Mouse (Mus musculus): ENCODE results near the gene Mdc1. TPM values are rescaled to one million over a fixed set of nuclear protein-coding genes. Genes with fewer than 3 reads are reported as not detected.

The Mdc1 gene
- polyA plus RNA-seq, 1 experiment from 2014 or later, result 16.1 TPM

GRCm38 (mm10) chr17:35859371-35859770 is 18.1 kb downstream of the Mdc1 start:
- Histone ChIP-seq H3K4me1 (ENCODE audit: control insufficient read depth in 2 of 2, insufficient read depth in 2 of 2, low read length in 2 of 2) (peaks cover 2 to 9% of the 10 kb centered on the region in 2 experiments; a peak in 3 of 4 replicates), H3K27me3 (ENCODE audit: control insufficient read depth, insufficient read depth, low read length) (no peaks in the 10 kb centered on the region), H3K4me2 (ENCODE audit: low read length) (no peak overlapping the region), H3K4me3 (ENCODE audit: control insufficient read depth in 1 of 2, insufficient read depth in 1 of 2, low read depth in 1 of 2, low read length in 2 of 2) (no peak overlapping the region), H3K36me3 (ENCODE audit: control insufficient read depth, insufficient read depth, low read length) (peaks cover 45% of the 10 kb centered on the region), H3K27ac (replicated peaks in 1 of 2; ENCODE audit: control insufficient read depth in 1 of 2, insufficient read depth in 1 of 2, low read depth in 2 of 2, low read length in 2 of 2) (no peak overlapping the region), H3K9ac (ENCODE audit: low read length) (no peak overlapping the region), H3K9me3 (ENCODE audit: control insufficient read depth, low read length) (no peaks in the 10 kb centered on the region)
- WGBS, result 93% methylated on average over 1 of the region's 1 CpGs
- ATAC-seq (ENCODE audit: insufficient number of reproducible peaks, insufficient read depth, low FRiP score, low read depth), result no peak

GRCm38 (mm10) chr17:35859835-35860234 is 18.5 kb downstream of the Mdc1 start:
- Histone ChIP-seq H3K4me2 (ENCODE audit: low read length) (no peak overlapping the region), H3K4me3 (ENCODE audit: control insufficient read depth in 1 of 2, insufficient read depth in 1 of 2, low read depth in 1 of 2, low read length in 2 of 2) (no peak overlapping the region), H3K27ac (replicated peaks in 1 of 2; ENCODE audit: control insufficient read depth in 1 of 2, insufficient read depth in 1 of 2, low read depth in 2 of 2, low read length in 2 of 2) (no peak overlapping the region), H3K9ac (ENCODE audit: low read length) (no peak overlapping the region), H3K36me3 (ENCODE audit: control insufficient read depth, insufficient read depth, low read length) (peaks cover 41% of the 10 kb centered on the region), H3K9me3 (ENCODE audit: control insufficient read depth, low read length) (no peaks in the 10 kb centered on the region), H3K4me1 (ENCODE audit: control insufficient read depth in 2 of 2, insufficient read depth in 2 of 2, low read length in 2 of 2) (peaks cover 5 to 13% of the 10 kb centered on the region in 2 experiments), H3K27me3 (ENCODE audit: control insufficient read depth, insufficient read depth, low read length) (no peaks in the 10 kb centered on the region)
- 35% methylated on average over 2 of the region's 2 CpGs for WGBS
- no peak for ATAC-seq (ENCODE audit: insufficient number of reproducible peaks, insufficient read depth, low FRiP score, low read depth)

GRCm38 (mm10) chr17:35860831-35861197 is 19.5 kb downstream of the Mdc1 start:
- H3K4me3 ChIP-seq (ENCODE audit: control insufficient read depth in 1 of 2, insufficient read depth in 1 of 2, low read depth in 1 of 2, low read length in 2 of 2), result peak overlapping the region; percentile 85 to 90
- no peaks in the 10 kb centered on the region for H3K9me3 ChIP-seq (ENCODE audit: control insufficient read depth, low read length)
- peak overlapping the region; percentile 84 for H3K9ac ChIP-seq (ENCODE audit: low read length)
- H3K27ac ChIP-seq (replicated peaks in 1 of 2; ENCODE audit: control insufficient read depth in 1 of 2, insufficient read depth in 1 of 2, low read depth in 2 of 2, low read length in 2 of 2), result peak overlapping the region; percentile 50 to 95
- peaks cover 35% of the 10 kb centered on the region for H3K36me3 ChIP-seq (ENCODE audit: control insufficient read depth, insufficient read depth, low read length)
- no peaks in the 10 kb centered on the region for H3K27me3 ChIP-seq (ENCODE audit: control insufficient read depth, insufficient read depth, low read length)
- peak overlapping the region; percentile 82 for H3K4me2 ChIP-seq (ENCODE audit: low read length)
- peak; percentile 7; the same call in 1 of the 2 replicates for ATAC-seq (ENCODE audit: insufficient number of reproducible peaks, insufficient read depth, low FRiP score, low read depth)
- 4% methylated on average over 12 of the region's 12 CpGs for WGBS
- H3K4me1 ChIP-seq (ENCODE audit: control insufficient read depth in 2 of 2, insufficient read depth in 2 of 2, low read length in 2 of 2), result peaks cover 8 to 17% of the 10 kb centered on the region in 2 experiments

- peak within 1 kb of the TSS; percentile 85 to 90 for H3K4me3 ChIP-seq (ENCODE audit: control insufficient read depth in 1 of 2, insufficient read depth in 1 of 2, low read depth in 1 of 2, low read length in 2 of 2)
- no peaks in the 10 kb centered on the region for H3K27me3 ChIP-seq (ENCODE audit: control insufficient read depth, insufficient read depth, low read length)
- H3K9me3 ChIP-seq (ENCODE audit: control insufficient read depth, low read length), result no peaks in the 10 kb centered on the region
- peaks cover 30% of the 10 kb centered on the region for H3K36me3 ChIP-seq (ENCODE audit: control insufficient read depth, insufficient read depth, low read length)
- peak within 1 kb of the TSS; percentile 93 to 95 for H3K27ac ChIP-seq (replicated peaks in 1 of 2; ENCODE audit: control insufficient read depth in 1 of 2, insufficient read depth in 1 of 2, low read depth in 2 of 2, low read length in 2 of 2)
- peaks cover 8 to 17% of the 10 kb centered on the region in 2 experiments for H3K4me1 ChIP-seq (ENCODE audit: control insufficient read depth in 2 of 2, insufficient read depth in 2 of 2, low read length in 2 of 2)
- peak within 1 kb of the TSS; percentile 82 for H3K4me2 ChIP-seq (ENCODE audit: low read length)
- under 1% methylated on average over 47 of the region's 47 CpGs for whole genome bisulfite sequencing
- peak within 1 kb of the TSS; percentile 84 for H3K9ac ChIP-seq (ENCODE audit: low read length)
- ATAC-seq (ENCODE audit: insufficient number of reproducible peaks, insufficient read depth, low FRiP score, low read depth), result peak; percentile 87
Observed at GRCm38 (mm10) chr17:35861198-35861857, 20.0 kb downstream of the Mdc1 start, which contains the start of gene Nrm. Gene Nrm, plus strand, starts transcription at chr17:35861318.

GRCm38 (mm10) chr17:35864832-35865353 is 23.6 kb downstream of the Mdc1 start:
- Histone ChIP-seq H3K27ac (replicated peaks in 1 of 2; ENCODE audit: control insufficient read depth in 1 of 2, insufficient read depth in 1 of 2, low read depth in 2 of 2, low read length in 2 of 2) (peak overlapping the region; percentile 94 to 97), H3K4me1 (ENCODE audit: control insufficient read depth in 2 of 2, insufficient read depth in 2 of 2, low read length in 2 of 2) (peaks cover 17 to 38% of the 10 kb centered on the region in 2 experiments), H3K36me3 (ENCODE audit: control insufficient read depth, insufficient read depth, low read length) (peaks cover 7% of the 10 kb centered on the region; the same call in 1 of the 2 replicates), H3K9me3 (ENCODE audit: control insufficient read depth, low read length) (no peaks in the 10 kb centered on the region), H3K27me3 (ENCODE audit: control insufficient read depth, insufficient read depth, low read length) (no peaks in the 10 kb centered on the region), H3K4me3 (ENCODE audit: control insufficient read depth in 1 of 2, insufficient read depth in 1 of 2, low read depth in 1 of 2, low read length in 2 of 2) (peak overlapping the region; percentile 52 to 78), H3K9ac (ENCODE audit: low read length) (peak overlapping the region; percentile 88), H3K4me2 (ENCODE audit: low read length) (peak overlapping the region; percentile 92)
- WGBS, result 24% methylated on average over 10 of the region's 10 CpGs
- ATAC-seq (ENCODE audit: insufficient number of reproducible peaks, insufficient read depth, low FRiP score, low read depth), result no peak

GRCm38 (mm10) chr17:35865481-35866280 is 24.4 kb downstream of the Mdc1 start, which contains the start of gene Ppp1r18:
Gene Ppp1r18, plus strand, starts transcription at chr17:35865593.
- Histone ChIP-seq H3K4me2 (ENCODE audit: low read length) (peak within 1 kb of the TSS; percentile 92), H3K9me3 (ENCODE audit: control insufficient read depth, low read length) (no peaks in the 10 kb centered on the region), H3K27ac (replicated peaks in 1 of 2; ENCODE audit: control insufficient read depth in 1 of 2, insufficient read depth in 1 of 2, low read depth in 2 of 2, low read length in 2 of 2) (peak within 1 kb of the TSS; percentile 94 to 97), H3K4me1 (ENCODE audit: control insufficient read depth in 2 of 2, insufficient read depth in 2 of 2, low read length in 2 of 2) (peaks cover 22 to 44% of the 10 kb centered on the region in 2 experiments), H3K36me3 (ENCODE audit: control insufficient read depth, insufficient read depth, low read length) (peaks cover 7% of the 10 kb centered on the region; the same call in 1 of the 2 replicates), H3K9ac (ENCODE audit: low read length) (peak within 1 kb of the TSS; percentile 88), H3K4me3 (ENCODE audit: control insufficient read depth in 1 of 2, insufficient read depth in 1 of 2, low read depth in 1 of 2, low read length in 2 of 2) (peak within 1 kb of the TSS; percentile 52 to 78), H3K27me3 (ENCODE audit: control insufficient read depth, insufficient read depth, low read length) (no peaks in the 10 kb centered on the region)
- under 1% methylated on average over 36 of the region's 48 CpGs for WGBS
- peak; percentile 68 for ATAC-seq (ENCODE audit: insufficient number of reproducible peaks, insufficient read depth, low FRiP score, low read depth)

GRCm38 (mm10) chr17:35866281-35866831 is 25.0 kb downstream of the Mdc1 start:
- Histone ChIP-seq H3K27ac (replicated peaks in 1 of 2; ENCODE audit: control insufficient read depth in 1 of 2, insufficient read depth in 1 of 2, low read depth in 2 of 2, low read length in 2 of 2) (peak overlapping the region; percentile 94 to 97), H3K4me2 (ENCODE audit: low read length) (peak overlapping the region; percentile 92), H3K4me1 (ENCODE audit: control insufficient read depth in 2 of 2, insufficient read depth in 2 of 2, low read length in 2 of 2) (peaks cover 21 to 49% of the 10 kb centered on the region in 2 experiments), H3K9me3 (ENCODE audit: control insufficient read depth, low read length) (peaks cover 2% of the 10 kb centered on the region; the same call in 1 of the 2 replicates), H3K4me3 (ENCODE audit: control insufficient read depth in 1 of 2, insufficient read depth in 1 of 2, low read depth in 1 of 2, low read length in 2 of 2) (peak overlapping the region; percentile 52 to 78), H3K27me3 (ENCODE audit: control insufficient read depth, insufficient read depth, low read length) (no peaks in the 10 kb centered on the region), H3K36me3 (ENCODE audit: control insufficient read depth, insufficient read depth, low read length) (peaks cover 11% of the 10 kb centered on the region; the same call in 1 of the 2 replicates), H3K9ac (ENCODE audit: low read length) (peak overlapping the region; percentile 88)
- peak; percentile 61 for ATAC-seq (ENCODE audit: insufficient number of reproducible peaks, insufficient read depth, low FRiP score, low read depth)
- under 1% methylated on average over 37 of the region's 38 CpGs for WGBS
